Mouse (Mus musculus): ENCODE results near the gene Eif4ebp2.

Eif4ebp2 gene

GRCm38 (mm10) chr10:61452645-61453044, at the start of gene Eif4ebp2:
Eif4ebp2 (minus strand) TSS chr10:61452661.
- peak; percentile 99 for DNase-seq

- no peak for DNase-seq
Measured at GRCm38 (mm10) chr10:61500756-61501155, 48.3 kb upstream of the Eif4ebp2 start.

DNA sequence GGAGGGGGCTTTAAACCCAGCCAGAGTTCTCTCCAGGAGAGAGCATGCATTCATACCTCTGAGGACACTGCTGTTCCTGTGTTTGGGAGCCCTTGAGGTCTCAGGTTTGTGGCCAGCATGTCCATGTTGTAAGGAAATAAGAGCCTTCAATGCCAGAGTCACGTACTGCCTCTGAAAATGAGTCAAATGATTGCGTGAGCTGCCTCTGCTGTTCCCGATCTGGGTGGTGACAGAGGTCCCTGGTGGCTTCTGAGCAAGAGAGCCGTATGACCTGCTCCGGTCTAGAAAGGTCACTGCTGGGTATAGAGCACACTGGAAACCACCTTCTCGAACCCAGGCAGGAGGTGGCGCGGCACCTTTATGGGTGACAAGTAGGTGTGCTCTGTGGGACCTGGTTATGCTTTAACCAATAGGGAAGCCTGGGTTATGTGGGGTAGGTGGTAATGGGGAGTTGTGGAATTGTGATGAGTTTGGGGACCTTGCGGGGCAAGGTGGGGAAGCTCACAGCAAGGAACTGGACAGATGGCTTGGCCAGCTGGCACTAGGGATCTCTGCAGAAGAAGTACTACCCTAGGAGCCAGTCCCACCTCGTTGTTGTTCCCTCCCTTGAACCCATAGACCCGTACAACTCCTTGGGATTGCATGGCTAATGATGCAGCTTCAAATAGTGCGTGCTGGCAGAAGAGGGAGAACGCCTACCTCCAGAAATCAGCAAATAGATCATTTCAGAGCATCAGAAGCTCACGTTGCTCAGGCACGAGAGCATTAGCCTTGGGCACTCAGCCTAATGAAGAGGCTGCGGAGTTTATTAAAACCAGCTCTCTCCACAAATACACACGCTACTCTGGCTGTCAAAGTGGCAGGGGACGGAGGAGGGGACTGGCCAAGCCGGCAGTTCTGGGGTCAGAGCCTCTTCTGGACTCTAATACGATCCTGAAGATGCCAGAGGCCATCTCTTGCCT, 47.3 kb upstream of the Eif4ebp2 start:
- DNase-seq, result no peak

DNA sequence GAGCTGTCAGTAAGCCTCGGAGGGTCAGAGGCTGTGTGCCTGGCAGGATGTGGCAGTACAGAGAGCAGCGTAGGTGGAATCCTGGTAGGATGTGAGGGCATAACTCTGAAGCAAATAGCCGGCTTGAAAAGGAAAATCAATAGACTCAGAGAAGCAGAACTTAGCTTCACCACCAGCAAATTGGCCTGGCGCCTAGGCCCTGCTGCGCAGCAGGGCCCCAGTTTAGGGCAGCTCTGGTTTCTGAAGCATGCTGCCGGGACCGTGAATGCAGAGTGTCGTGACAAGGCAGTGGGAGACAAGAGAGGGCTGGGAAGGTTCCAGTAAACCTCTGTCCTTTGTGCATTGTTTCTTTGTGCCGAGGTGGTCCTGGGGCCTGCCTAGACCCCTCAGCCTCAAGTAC, 43.8 kb upstream of the Eif4ebp2 start:
- DNase-seq, result no peak

GRCm38 (mm10) chr10:61495461-61495860, 43.0 kb upstream of the Eif4ebp2 start:
- no peak for DNase-seq

DNA sequence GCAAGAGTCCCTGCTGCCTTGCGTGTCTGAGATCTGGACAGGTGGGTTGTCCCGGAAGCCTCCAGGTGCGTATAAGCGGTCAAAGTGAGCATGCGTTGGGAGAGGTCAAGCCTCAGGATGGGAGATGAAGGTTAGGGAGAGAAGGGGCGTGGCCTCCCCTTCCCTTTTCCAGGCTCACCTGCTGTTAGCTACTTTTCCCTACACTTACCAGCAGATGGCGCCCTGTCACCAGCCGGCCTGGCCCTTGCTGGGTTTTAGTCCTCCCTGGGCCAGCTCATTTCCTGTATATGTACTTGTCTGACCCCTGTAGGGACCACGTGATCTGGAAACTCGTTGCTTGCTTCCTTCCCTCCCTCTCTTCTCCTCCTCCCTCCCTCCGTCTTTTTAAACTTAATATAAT, 39.6 kb upstream of the Eif4ebp2 start:
- peak; percentile 51 to 70 for DNase-seq

GRCm38 (mm10) chr10:61491573-61491972, 39.1 kb upstream of the Eif4ebp2 start:
- DNase-seq, result no peak

GRCm38 (mm10) chr10:61488522-61489110, 36.2 kb upstream of the Eif4ebp2 start:
- no peak for DNase-seq

DNA sequence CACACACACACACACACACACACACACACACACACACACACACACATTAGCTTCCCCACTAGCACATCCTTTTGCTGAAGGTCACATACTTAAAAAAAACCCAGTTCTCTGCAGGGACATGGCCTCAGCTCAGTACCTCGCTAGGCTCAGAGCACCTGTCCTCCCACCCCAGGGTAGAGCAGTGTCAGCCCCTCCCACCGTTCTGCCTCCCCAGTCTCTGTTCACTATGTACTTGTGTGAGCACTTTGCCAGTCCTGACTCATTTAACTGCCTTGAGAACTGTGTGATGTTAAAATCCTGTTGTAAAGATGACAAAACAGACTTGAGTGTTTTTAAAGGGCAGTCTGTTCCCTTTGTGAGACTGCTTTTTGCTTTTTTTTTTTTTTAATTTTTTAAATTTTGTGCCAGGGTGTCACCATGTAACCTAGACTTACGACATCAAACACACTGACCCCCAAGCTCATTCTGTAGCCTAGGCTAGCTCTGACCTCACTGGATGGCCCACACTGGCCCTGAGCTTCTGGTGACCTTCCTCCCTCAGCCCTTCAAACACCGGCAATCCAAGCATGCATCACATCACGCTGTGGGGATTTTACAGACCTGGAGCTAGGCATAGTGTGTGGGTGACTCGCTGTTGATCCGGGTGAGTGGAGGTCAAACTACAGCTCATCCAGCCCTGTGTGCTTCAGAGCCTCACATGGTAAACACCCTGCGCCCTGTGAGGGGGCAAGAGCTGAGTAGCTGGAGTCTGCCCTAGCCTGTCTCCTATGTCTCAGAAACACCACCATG, 34.3 kb upstream of the Eif4ebp2 start:
- DNase-seq, result no peak

DNA sequence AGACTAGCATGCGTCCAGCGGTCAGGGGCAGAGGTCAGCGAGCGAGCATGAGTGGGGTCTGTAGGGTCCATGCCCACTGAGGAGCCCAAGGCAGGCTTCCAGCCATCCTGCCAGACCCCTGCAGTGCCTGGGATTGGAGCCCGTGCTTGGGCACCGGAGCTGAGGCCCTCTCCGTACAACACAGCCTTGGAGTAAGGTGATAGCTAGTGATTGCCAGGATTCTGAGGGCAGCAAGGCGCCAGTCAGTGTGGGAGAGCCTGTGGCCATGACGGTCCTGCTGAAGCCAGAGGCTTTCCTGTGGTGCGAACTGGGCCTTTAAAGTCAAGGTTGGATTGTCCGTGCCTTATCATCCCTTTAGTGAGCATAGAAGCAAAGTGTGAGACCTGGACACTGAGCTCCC, 32.3 kb upstream of the Eif4ebp2 start:
- DNase-seq, result no peak

- DNase-seq, result no peak
Measured at GRCm38 (mm10) chr10:61482771-61483170, 30.3 kb upstream of the Eif4ebp2 start.

- DNase-seq, result no peak
Measured at GRCm38 (mm10) chr10:61480488-61480887, 28.0 kb upstream of the Eif4ebp2 start.

GRCm38 (mm10) chr10:61479927-61480326, 27.5 kb upstream of the Eif4ebp2 start:
- DNase-seq, result no peak

GRCm38 (mm10) chr10:61479461-61479860, 27.0 kb upstream of the Eif4ebp2 start:
- no peak for DNase-seq

GRCm38 (mm10) chr10:61476440-61477165, 24.1 kb upstream of the Eif4ebp2 start:
- DNase-seq, result peak in 1 of 2 experiments; percentile 13

DNA sequence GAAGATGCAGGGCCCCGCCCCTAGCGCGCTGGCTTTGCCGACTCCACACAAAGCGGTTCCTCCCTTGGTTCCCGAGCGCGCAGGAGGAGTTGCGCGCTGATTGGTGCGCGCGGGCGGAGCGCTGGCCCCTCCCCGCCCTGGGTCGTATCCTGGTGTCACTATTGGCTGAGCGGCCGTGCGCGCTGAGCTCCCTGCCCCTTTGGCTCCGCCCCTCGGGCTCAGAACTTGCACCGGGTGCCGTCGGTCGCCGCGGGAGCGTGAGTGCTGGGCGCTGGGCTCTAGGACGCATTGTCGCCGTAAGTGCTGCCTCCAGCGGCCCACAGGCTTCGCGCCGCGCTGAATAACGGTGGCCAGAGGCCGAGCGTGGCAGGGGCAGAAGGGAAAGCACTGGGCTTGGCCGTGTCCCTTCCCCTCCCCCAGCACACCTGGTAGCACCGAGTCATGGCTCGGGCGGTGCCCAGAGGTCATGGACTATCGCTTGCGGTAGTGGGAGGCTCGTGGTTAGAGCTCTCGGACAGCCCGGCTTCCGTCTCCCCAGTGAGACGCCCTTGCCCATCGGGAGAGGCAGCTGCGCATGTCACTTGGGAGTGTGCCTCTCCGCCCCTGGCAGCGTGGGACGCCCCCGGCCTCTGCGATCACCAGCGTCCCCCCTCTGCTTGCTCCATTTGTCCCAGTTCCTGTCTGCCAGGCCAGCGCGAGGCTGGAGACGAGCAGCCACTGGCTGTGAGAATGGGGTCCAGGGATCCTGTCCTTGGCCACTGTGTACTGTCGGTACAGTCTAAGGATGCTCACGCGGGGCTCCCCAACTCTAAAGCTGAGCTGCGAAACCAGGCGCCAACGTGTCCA, 23.4 kb upstream of the Eif4ebp2 start, which contains the start of gene Lrrc20:
TSS of gene Lrrc20 (plus strand) at position 208 of the 846 bp plus-strand sequence.
- DNase-seq, result peak; percentile 89 to 93

- no peak for DNase-seq
Measured at GRCm38 (mm10) chr10:61474344-61474743, 21.9 kb upstream of the Eif4ebp2 start.

- DNase-seq, result no peak
Measured at GRCm38 (mm10) chr10:61473640-61474039, 21.2 kb upstream of the Eif4ebp2 start.

DNA sequence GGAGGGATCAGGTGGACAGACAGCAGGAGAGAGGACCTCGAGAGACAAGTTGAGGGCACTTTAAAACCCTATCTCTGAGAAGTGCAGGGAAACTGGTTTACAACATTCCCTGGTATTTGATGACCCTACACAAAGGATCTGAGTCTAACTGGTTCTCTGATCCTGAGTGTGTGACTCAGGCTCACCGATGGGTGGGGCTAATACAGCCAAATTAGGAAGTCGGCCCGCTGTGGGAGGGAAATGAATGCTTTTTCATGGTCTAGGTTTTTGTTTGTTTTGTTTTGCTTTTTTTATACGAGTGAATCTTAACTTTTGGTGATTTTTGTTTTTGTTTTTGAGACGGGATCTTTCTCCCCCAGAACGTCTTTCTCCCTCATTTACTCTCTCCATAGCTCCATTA, 16.4 kb upstream of the Eif4ebp2 start:
- no peak for DNase-seq

DNA sequence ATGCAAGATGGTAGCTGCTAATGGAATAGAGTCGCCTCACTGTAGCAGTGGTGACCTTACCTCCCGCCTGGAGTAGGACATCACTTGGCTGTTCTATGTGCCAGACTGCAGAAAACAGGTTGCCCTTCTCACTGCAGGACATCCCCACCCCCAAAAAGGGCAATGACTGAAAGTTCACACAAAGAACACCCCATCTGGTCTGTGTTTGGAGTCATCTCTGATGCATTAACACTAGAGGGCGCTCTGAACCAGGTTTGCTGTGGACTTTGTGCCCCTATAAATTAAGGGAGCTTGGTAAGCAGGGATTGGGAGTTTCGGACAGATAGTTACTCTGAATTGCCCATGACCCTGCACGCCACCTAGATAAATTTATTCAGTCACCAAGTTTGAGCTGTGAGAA, 14.4 kb upstream of the Eif4ebp2 start:
- no peak for DNase-seq

DNA sequence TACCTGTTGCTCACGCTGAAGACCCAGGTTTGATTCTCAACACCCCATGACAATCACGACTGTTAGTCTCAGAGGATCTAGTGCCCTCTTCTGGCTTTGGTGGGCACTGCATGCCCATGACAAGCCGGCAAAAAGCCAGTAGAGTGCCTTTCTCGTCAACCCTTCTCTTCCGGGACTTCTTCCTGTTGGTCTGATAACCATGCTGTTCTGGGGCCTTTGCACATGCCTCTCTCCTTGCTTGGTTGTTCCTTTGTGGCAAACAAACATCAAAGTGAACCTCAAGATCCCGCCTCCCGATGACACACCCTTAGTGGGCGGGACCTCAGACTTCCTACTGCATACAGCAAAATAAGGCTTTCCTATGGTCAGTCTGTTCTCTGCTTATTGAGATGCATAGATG, 13.8 kb upstream of the Eif4ebp2 start:
- DNase-seq, result peak in 1 of 2 experiments; percentile 34
